Mouse (Mus musculus) left cerebral cortex, postnatal 25 days (tissue): ENCODE results near the gene Olfr98. TPM values are rescaled to one million over a fixed set of nuclear protein-coding genes. Genes with fewer than 3 reads are reported as not detected.

Experiments
- total RNA-seq, 2 experiments: library from RNA; stranded (reverse); gene quantifications; 2 replicates each; pipeline ENCODE4 v1.2.3; 2021

The Olfr98 gene
- total RNA-seq, 2 experiments from 2014 or later, result not detected

Other genes with a start within 250 kb of the Olfr98 start
- 10 to 100 TPM; 51.6 to 68.2 TPM for gene Mog, start 240.4 kb downstream of the Olfr98 start, total RNA-seq
- 100 to 1,000 TPM; 670 to 698 TPM for gene Gabbr1, start 217.8 kb downstream of the Olfr98 start, total RNA-seq
- not detected for gene Olfr90, start 175.2 kb downstream of the Olfr98 start, total RNA-seq
- gene Olfr91, start 165.5 kb downstream of the Olfr98 start, total RNA-seq, result not detected
- gene Olfr92, start 143.7 kb downstream of the Olfr98 start, total RNA-seq, result not detected
- not detected for gene Olfr93, start 102.3 kb downstream of the Olfr98 start, total RNA-seq
- gene Ubd, start 69.9 kb downstream of the Olfr98 start, total RNA-seq, result not detected
- not detected for gene Olfr94, start 62.8 kb downstream of the Olfr98 start, total RNA-seq
- gene Olfr95, start 50.6 kb downstream of the Olfr98 start, total RNA-seq, result not detected
- not detected for gene Olfr96, start 43.6 kb downstream of the Olfr98 start, total RNA-seq
- gene Olfr97, start 26.4 kb downstream of the Olfr98 start, total RNA-seq, result not detected
- 1 to 10 TPM; 2.4 to 2.5 TPM for gene H2-M3, start 6.5 kb upstream of the Olfr98 start, total RNA-seq
- gene Olfr99, start 19.7 kb upstream of the Olfr98 start, total RNA-seq, result not detected
- not detected for gene Olfr101, start 40.6 kb upstream of the Olfr98 start, total RNA-seq
- gene Olfr102, start 53.3 kb upstream of the Olfr98 start, total RNA-seq, result not detected
- not detected for gene Olfr103, start 75.9 kb upstream of the Olfr98 start, total RNA-seq
- not detected for gene Olfr104-ps, start 95.8 kb upstream of the Olfr98 start, total RNA-seq
- not detected for gene Olfr105-ps, start 115.3 kb upstream of the Olfr98 start, total RNA-seq
- not detected for gene Olfr106-ps, start 126.6 kb upstream of the Olfr98 start, total RNA-seq
- not detected for gene Olfr107, start 135.5 kb upstream of the Olfr98 start, total RNA-seq
- gene Olfr108, start 181.7 kb upstream of the Olfr98 start, total RNA-seq, result not detected
- not detected for gene Olfr109, start 195.2 kb upstream of the Olfr98 start, total RNA-seq
- not detected for gene H2-M2, start 219.8 kb upstream of the Olfr98 start, total RNA-seq
- not detected for gene Olfr110, start 228.7 kb upstream of the Olfr98 start, total RNA-seq
- gene Olfr111, start 244.3 kb upstream of the Olfr98 start, total RNA-seq, result not detected